Mouse (Mus musculus) CD4-positive, CD25-positive, alpha-beta regulatory T cell, adult 2 months (primary cell): ENCODE measurements around the gene Ube2g2.
"Not testable (repeated sequence)": the region's sequence is repeated elsewhere in the genome, so short reads cannot be mapped to it uniquely, and the experiment has no call there.

Experiments used
- DNase-seq: peaks from one replicate; pipeline ENCODE4 v3.0.0-alpha.2; 2012; ENCODE audit warnings: low read depth, low spot score

Ube2g2 gene

DNA sequence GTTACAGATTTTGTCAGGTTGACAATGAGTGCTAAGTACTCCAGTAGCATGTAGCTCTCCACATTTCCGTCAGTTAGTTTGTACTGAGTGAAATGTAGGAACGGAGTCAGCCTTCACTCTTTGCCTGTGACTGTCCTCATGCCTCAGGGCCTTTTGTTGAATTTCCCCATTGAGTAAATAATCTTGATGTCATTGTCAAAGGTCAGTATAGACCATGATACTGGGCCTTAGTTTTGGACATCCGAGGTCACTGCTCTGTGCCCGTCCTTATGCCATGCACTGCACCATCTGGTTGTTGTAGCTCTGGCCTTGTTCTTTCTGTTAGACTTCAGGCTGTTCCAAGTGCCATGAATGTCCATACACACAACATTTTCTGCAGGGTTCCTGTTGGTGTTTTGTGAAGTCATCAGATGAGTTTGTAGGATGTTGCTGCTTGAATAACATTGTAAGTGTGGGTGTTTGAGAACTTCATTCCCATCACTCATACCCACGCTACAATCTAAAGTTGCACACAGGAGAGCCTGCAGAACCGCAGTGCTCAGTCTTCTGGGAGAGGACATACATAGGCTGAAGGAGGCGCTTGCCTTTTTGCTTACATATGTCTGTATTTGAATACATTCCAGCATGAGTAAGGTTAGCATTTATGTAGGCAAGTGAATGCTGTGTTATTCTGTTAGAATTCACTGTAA, 14.3 kb downstream of the Ube2g2 start:
- no peak for DNase-seq

DNA sequence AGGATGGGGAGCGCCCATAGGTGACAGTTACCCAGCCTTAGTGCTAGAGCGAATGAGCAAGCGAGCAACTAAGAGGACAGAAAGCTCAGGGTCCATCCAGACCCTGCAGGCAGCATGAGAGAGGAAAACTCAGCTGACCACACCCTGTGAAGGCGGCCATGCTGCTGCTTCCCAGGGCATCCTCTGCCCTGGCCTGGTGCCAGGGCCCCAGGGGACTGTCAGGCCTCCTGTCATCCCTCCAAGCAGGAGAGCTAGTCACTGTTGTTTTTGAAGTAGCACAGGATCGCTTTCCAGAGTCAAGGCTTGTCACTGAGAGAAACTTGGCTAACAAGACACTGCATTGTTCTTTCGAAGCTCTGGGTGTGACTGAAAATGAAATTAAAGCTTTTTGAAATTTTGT, 16.9 kb downstream of the Ube2g2 start:
- no peak for DNase-seq

GRCm38 (mm10) chr10:77643160-77643559, 21.1 kb downstream of the Ube2g2 start:
- no peak for DNase-seq

GRCm38 (mm10) chr10:77645571-77645970, 23.5 kb downstream of the Ube2g2 start:
- DNase-seq = no peak

GRCm38 (mm10) chr10:77647461-77647860, 25.4 kb downstream of the Ube2g2 start:
- DNase-seq = no peak

DNA sequence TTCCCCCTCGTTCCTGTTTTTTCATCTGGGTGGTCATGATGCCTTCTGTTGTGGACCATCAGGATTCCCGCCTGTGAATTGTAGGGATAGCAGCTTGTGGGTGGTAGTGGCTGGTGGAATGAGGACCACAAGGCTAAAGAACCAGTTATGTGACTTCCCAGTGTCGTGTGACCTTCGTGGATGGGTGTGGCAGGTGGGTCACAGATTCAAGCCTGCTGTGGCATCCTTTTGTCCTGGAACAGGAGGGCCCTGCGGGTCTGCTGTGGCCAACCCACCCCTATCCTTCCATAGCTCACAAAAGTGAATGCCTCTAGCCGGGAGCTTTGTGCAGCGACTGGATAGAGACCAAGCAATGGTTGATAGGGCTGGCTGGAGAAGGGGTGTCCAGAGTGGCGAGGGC, 25.8 kb downstream of the Ube2g2 start:
- DNase-seq = no peak

- no peak for DNase-seq
Measured at GRCm38 (mm10) chr10:77652046-77652445, 30.0 kb downstream of the Ube2g2 start.

DNA sequence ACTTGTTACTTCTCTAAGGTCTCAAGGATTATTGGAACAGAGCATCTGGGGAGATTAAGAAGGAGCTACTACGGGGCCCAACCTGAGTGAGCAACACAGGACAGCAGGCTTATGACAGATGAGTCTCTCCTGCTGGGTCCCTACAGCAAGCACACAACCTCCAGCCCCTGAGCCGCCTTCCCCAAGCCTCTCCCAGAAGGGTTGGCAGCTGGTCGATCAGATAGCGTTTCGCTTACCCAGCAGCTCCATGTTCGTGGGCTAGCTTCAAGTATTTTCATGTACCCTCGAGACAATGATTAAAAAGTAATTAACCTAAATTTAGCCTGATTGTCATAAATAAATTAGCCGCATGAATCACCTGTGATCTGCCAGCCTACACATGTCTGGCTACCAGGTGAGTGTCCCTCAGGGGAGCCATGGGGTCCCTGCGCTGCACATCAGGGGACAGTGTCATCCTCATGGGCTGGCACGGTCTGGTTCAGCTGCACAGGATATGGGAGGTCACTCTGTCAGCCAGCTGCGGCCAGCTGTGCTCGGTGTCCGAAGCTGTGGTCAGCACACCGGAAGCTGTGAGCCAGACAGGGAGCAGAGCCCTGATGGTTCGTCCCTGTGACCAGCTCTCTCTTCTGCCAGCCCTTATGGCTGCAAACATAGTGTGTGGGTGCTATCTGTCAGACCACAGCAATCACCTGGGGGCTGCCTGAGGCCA, 36.4 kb downstream of the Ube2g2 start:
- DNase-seq = no peak

DNA sequence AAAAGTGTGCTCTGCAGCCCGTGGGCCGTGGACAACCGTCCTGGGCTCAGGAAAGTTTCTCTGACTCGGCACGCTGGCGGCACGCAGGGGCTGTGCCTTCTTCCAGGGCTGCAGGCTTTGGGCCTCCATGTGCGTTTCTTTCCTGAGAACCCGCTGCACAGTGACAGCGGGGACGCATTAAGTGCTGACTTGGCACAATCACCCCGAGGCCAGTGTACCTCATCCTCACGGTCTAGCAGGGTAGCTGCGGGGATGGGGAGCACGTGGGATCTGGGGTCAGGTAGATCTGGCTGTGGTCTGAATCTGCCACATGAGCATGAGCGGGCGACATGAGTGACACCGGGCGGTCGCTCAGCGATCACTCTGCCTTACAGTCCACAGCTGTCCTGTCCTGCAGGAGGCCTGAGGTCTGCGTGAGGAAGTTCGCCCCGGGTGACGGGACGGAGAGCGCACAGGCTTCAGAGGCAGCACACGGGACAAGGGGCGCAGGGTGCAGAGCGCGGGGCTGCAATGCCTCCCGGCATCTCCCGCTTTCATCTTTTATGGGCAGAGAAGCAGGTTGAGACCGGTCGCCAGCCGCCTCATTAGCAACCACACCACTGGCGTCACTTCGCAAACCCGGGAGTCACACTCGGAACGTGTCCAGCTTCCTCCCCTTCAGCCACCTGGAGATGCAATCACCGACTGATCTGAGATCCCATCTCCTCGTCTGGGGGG, 42.0 kb downstream of the Ube2g2 start:
- no peak for DNase-seq

DNA sequence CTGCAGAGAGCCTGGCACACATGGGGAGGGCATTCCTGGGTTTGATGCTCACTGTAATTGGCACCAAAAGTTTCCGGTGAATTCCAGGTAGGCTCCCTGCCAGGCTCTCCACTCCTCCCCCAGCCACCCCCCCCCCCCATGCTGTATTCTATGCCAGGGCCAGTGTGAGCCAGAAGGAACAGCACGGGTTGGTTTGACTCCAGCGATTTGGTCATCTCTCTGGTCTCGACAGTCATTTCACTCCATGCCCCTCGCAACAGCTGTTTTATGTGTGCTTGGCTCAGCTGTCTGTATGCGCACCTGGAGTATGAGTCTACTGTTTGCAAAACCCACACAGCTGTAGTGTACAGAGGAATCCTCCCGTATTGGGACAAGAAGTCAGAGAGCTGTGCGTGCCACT, 44.3 kb downstream of the Ube2g2 start:
- no peak for DNase-seq

DNA sequence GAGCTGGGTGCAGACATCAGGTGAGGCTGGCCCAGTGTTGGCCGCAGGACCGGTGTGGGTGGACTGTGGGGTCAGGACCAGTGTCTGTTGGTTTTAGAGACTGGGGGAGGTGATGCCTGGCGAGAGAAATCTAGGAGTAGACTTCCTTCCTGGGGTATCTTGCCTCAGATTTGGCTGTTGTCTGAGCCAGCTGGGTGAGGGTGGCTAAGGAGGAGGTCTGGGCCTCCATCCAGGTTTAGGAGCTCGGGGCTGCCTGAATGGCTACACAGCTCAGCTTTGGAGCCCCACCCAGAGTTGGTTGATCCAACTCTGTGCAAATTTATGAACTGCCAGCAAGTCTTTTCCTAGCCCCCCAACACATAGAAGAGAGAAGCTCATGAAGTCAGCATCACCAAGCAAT, 45.3 kb downstream of the Ube2g2 start:
- DNase-seq = no peak

DNA sequence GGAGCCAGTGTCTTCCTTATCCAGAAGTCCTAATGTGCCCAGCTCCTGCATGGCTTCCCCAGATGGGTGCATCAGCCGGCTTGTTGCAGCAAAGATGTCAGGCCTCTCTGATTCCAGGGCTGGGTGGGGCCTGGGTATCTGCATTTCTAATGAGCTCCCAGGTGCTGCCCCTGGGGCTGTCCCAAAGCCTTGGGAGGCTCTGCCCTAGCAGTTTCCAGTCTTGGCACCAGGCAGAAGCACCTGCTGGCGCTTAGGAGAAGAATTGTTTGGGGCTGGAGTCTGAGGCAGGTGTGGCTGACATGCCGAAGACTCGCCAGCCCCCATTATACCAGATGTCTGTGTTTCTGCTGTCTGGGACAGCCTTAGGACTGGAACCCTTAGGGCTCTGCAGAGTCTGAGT, 48.6 kb downstream of the Ube2g2 start:
- DNase-seq = no peak

DNA sequence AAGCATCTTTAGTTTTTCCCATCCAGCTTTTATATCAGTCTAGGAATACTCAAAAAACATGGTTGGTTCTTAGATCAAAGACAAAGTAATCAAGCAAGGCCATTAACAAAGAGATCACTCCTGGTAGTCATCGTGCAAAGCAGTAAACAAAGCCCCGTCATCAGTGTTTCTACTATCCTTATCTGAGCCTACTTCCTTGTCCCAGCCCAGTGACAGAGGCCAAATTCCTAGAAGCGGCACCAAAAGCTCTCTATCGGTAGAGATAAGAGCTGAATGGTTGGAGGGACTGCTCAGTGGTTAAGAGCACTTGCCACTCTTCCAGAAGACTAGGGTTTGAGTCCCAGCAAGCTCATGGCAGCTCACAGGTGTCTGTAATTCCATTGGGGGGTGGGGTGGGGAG, 49.4 kb downstream of the Ube2g2 start:
- no peak for DNase-seq

GRCm38 (mm10) chr10:77673765-77674164, 51.7 kb downstream of the Ube2g2 start:
- DNase-seq = peak; percentile 13

DNA sequence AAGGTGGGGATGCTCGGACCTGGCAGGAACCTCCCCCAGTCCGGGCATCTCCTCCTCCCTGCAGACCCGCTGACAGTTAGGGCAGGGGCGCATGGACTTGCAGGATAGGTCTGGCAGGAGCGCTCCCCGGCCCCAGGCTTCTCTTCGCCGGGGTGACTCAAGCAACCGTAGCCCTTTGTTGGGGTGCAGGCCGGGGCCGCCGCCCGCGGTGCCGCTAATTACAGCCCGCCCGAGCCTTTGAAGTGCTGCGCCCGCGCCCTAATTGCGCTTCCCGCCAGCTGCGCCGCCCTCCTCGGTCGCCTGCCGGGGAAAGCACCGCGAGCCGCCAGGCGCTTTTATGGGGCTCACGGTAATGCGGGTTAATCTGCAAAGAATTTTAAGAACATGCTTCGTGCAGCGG, 55.5 kb downstream of the Ube2g2 start:
- peak; percentile 39 for DNase-seq

DNA sequence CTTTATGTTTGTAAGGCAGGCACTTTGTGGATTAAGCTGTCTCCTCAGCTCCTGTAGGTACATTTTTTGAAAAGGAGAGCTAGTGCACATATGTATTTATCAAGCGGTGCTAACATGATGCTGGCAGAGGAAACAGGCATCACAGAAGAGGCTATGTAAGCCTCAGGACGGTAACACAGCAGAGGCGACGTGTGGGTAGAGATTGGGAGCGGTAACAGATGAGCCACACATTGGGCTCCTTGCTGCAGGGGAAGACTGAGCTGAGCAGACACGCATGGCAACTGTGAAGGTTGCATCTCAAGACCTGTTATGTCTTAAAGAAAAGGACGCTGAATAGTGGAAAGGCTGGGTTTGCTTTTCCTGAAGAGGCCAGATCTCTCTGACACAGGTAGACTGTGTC, 60.9 kb downstream of the Ube2g2 start:
- no peak for DNase-seq

DNA sequence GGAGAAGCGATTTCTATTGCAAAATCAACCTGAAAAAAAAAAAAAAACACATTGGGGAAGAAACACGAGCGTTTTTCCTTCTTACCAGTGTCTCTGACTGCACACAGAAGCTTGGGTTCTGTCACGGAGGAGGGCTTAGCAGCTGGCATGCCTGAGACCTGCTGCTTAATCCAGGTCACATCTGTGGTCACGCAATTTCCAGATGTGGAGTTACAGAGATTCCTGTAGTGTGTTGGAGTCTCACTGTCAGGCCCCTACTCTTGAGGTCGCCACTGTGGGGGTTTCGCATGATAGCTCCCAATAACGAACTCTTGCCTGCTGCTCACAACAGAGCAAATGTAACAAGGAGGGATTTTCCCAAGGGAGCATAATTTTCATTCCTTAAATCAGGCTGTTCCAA, 62.1 kb downstream of the Ube2g2 start:
- DNase-seq = no peak

GRCm38 (mm10) chr10:77685895-77686664, 64.0 kb downstream of the Ube2g2 start, which contains the start of gene Tspear:
Gene Tspear (plus strand): TSS chr10:77686569.
- DNase-seq = no peak

GRCm38 (mm10) chr10:77687021-77687420, 64.9 kb downstream of the Ube2g2 start:
- no peak for DNase-seq

DNA sequence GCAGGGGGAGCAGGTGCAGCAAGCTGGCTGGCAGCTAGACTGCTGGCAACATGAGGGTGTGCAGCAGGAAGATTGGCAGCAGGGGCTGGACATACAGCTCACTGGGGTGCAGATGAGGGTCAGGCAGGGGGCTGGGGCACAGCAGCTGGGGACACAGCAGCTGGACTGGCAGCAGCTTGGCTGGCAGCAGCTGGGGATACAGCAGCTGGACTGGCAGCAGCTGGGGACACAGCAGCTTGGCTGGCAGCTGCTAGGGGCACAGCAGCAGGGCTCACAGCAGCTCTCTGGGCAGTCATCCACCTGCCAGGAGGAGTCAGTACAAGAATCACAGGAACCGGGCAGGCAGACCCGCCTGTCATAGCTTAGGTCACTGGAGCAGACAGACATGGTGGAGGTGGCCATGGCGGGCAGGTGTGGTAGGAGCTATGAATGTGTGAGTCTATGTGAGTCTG, 68.3 kb downstream of the Ube2g2 start, which contains the start of gene Gm19402:
Gene Gm19402 (minus strand): TSS at position 402 of the 452 bp plus-strand sequence.
- not testable (repeated sequence) for DNase-seq
